Mouse (Mus musculus) neural tube, embryonic 11.5 days (tissue): ENCODE data around the gene Akap17b. TPM values are rescaled to one million over a fixed set of nuclear protein-coding genes. Genes with fewer than 3 reads are reported as not detected.

Experiments
- ATAC-seq: fragments of 200-750 bp; cut with Nextera tagmentation; 2 replicates; pipeline ENCODE4 v1.8.0; 2017; ENCODE audit warnings: moderate number of reproducible peaks, mild to moderate bottlenecking, moderate TSS enrichment, moderate library complexity; ENCODE audit not compliant: insufficient read depth, low FRiP score, low TSS enrichment
- DNase-seq: peaks from one replicate; pipeline ENCODE4 v3.0.0-alpha.2; 2015; ENCODE audit warnings: low spot score
- H3K27ac ChIP-seq: fragments of 300-500 bp; sonication (generic); 2 replicates; pipeline ENCODE4 v1.5.1; 2014; ENCODE audit warnings: low read depth, mild to moderate bottlenecking, low read length
- H3K27me3 ChIP-seq: fragments of 300-500 bp; sonication (generic); 2 replicates; pipeline ENCODE4 v1.6.1; 2014; ENCODE audit warnings: mild to moderate bottlenecking, low read length, mixed read lengths; ENCODE audit not compliant: control insufficient read depth, insufficient read depth
- H3K36me3 ChIP-seq: fragments of 300-500 bp; sonication (generic); 2 replicates; pipeline ENCODE4 v1.6.1; 2014; ENCODE audit warnings: mild to moderate bottlenecking, low read length, moderate library complexity, mixed read lengths; ENCODE audit not compliant: control insufficient read depth, insufficient read depth
- H3K4me1 ChIP-seq: fragments of 300-500 bp; sonication (generic); 2 replicates; pipeline ENCODE4 v1.6.1; 2014; ENCODE audit warnings: low read length, mixed read lengths; ENCODE audit not compliant: control insufficient read depth, insufficient read depth
- H3K4me2 ChIP-seq: fragments of 300-500 bp; sonication (generic); 2 replicates; pipeline ENCODE4 v1.6.1; 2014; ENCODE audit warnings: low read depth, mild to moderate bottlenecking, moderate library complexity
- H3K4me3 ChIP-seq: fragments of 300-500 bp; sonication (generic); 2 replicates; pipeline ENCODE4 v1.5.1; 2014; ENCODE audit warnings: low read depth, low read length
- H3K9ac ChIP-seq: fragments of 300-500 bp; sonication (generic); 2 replicates; pipeline ENCODE4 v1.6.1; 2014; ENCODE audit warnings: mild to moderate bottlenecking, low read length
- H3K9me3 ChIP-seq: fragments of 300-500 bp; sonication (generic); 2 replicates; pipeline ENCODE4 v1.6.1; 2016; ENCODE audit warnings: low read length; ENCODE audit not compliant: control insufficient read depth
- WGBS: fragments of 180-500 bp; shearing (Covaris S2); extraction: QIAGEN DNeasy Blood & Tissue Kit; methylation state at CpG from one replicate; pipeline ENCODE4 v1.1.7; 2014; 5-methylcytosine and 5-hydroxymethylcytosine counted together
- polyA plus RNA-seq: library from polyadenylated mRNA; unstranded; fragments of >200 nt; fragmentation: Nextera tagmentation; extraction: Ambion mirVana; gene quantifications from 2 replicates; pipeline ENCODE4 v1.2.1, GENCODE M21; 2014

The Akap17b gene
- polyA plus RNA-seq, 1 experiment from 2014 or later, result 4.3 TPM

- no peak overlapping the region for H3K27ac ChIP-seq
- 88% methylated on average over 3 of the region's 3 CpGs for WGBS
These were observed 49.9 kb downstream of the Akap17b start for GRCm38 (mm10) chrX:36595247-36595646.

GRCm38 (mm10) chrX:36591539-36591938 lies 53.7 kb downstream of the Akap17b start:
- H3K27ac ChIP-seq, result no peak overlapping the region
- DNase-seq (no peak), ATAC-seq (no peak)
- no peak overlapping the region for H3K4me3 ChIP-seq
- no peak overlapping the region for H3K4me2 ChIP-seq
- H3K9me3 ChIP-seq, result no peaks in the 10 kb centered on the region
- no peaks in the 10 kb centered on the region for H3K27me3 ChIP-seq
- WGBS, result 67% methylated on average over 4 of the region's 4 CpGs
- H3K36me3 ChIP-seq, result no peaks in the 10 kb centered on the region
- no peak overlapping the region for H3K9ac ChIP-seq
- H3K4me1 ChIP-seq, result no peaks in the 10 kb centered on the region

More at GRCm38 (mm10) chrX:36595247-36595646, 49.9 kb downstream of the Akap17b start:
- H3K4me1 ChIP-seq, result peaks cover 4% of the 10 kb centered on the region; the same call in 1 of the 2 replicates
- ATAC-seq (no peak), DNase-seq (no peak)
- no peak overlapping the region for H3K9ac ChIP-seq
- H3K4me3 ChIP-seq, result no peak overlapping the region
- H3K9me3 ChIP-seq, result no peaks in the 10 kb centered on the region
- H3K27me3 ChIP-seq, result no peaks in the 10 kb centered on the region
- no peaks in the 10 kb centered on the region for H3K36me3 ChIP-seq
- no peak overlapping the region for H3K4me2 ChIP-seq

- ATAC-seq (no peak), DNase-seq (no peak)
- Histone ChIP-seq H3K9me3 (no peaks in the 10 kb centered on the region), H3K4me3 (no peak overlapping the region), H3K4me2 (no peak overlapping the region), H3K4me1 (no peaks in the 10 kb centered on the region), H3K27me3 (no peaks in the 10 kb centered on the region), H3K36me3 (no peaks in the 10 kb centered on the region), H3K27ac (no peak overlapping the region), H3K9ac (no peak overlapping the region)
- 76% methylated on average over 1 of the region's 1 CpGs for WGBS
These were observed 54.1 kb downstream of the Akap17b start for GRCm38 (mm10) chrX:36591120-36591519.

GRCm38 (mm10) chrX:36590266-36590665 lies 54.9 kb downstream of the Akap17b start:
- H3K36me3 ChIP-seq, result no peaks in the 10 kb centered on the region
- no peak overlapping the region for H3K9ac ChIP-seq
- H3K4me1 ChIP-seq, result no peaks in the 10 kb centered on the region
- no peak overlapping the region for H3K4me2 ChIP-seq
- H3K27ac ChIP-seq, result no peak overlapping the region
- 88% methylated on average over 7 of the region's 7 CpGs for WGBS
- H3K27me3 ChIP-seq, result no peaks in the 10 kb centered on the region
- no peak for DNase-seq
- no peak overlapping the region for H3K4me3 ChIP-seq
- H3K9me3 ChIP-seq, result no peaks in the 10 kb centered on the region
- no peak for ATAC-seq

- no peak for ATAC-seq
- no peaks in the 10 kb centered on the region for H3K4me1 ChIP-seq
- H3K4me3 ChIP-seq, result no peak overlapping the region
- no peaks in the 10 kb centered on the region for H3K27me3 ChIP-seq
- 65% methylated on average over 8 of the region's 8 CpGs for WGBS
- H3K27ac ChIP-seq, result no peak overlapping the region
- H3K9ac ChIP-seq, result no peak overlapping the region
- H3K36me3 ChIP-seq, result no peaks in the 10 kb centered on the region
- peak; percentile 14 for DNase-seq
- H3K9me3 ChIP-seq, result no peaks in the 10 kb centered on the region
- no peak overlapping the region for H3K4me2 ChIP-seq
These were observed 57.6 kb downstream of the Akap17b start for GRCm38 (mm10) chrX:36587304-36588209.

- WGBS, result 80% methylated on average over 1 of the region's 1 CpGs
- H3K36me3 ChIP-seq, result no peaks in the 10 kb centered on the region
- H3K27ac ChIP-seq, result no peak overlapping the region
- no peak overlapping the region for H3K9ac ChIP-seq
- no peaks in the 10 kb centered on the region for H3K27me3 ChIP-seq
- no peak overlapping the region for H3K4me3 ChIP-seq
- no peak overlapping the region for H3K4me2 ChIP-seq
- DNase-seq (no peak), ATAC-seq (no peak)
- no peaks in the 10 kb centered on the region for H3K4me1 ChIP-seq
- no peaks in the 10 kb centered on the region for H3K9me3 ChIP-seq
These were observed 58.4 kb downstream of the Akap17b start for GRCm38 (mm10) chrX:36586629-36587303.

- H3K9me3 ChIP-seq, result no peaks in the 10 kb centered on the region
- H3K4me3 ChIP-seq, result no peak overlapping the region
- H3K36me3 ChIP-seq, result no peaks in the 10 kb centered on the region
- H3K9ac ChIP-seq, result no peak overlapping the region
- no peak overlapping the region for H3K4me2 ChIP-seq
- no peaks in the 10 kb centered on the region for H3K4me1 ChIP-seq
- DNase-seq (no peak), ATAC-seq (no peak)
- H3K27me3 ChIP-seq, result no peaks in the 10 kb centered on the region
- 33% methylated on average over 3 of the region's 3 CpGs for whole genome bisulfite sequencing
- H3K27ac ChIP-seq, result no peak overlapping the region
These were observed 83.1 kb downstream of the Akap17b start for GRCm38 (mm10) chrX:36562079-36562478.

GRCm38 (mm10) chrX:36561650-36562049 lies 83.5 kb downstream of the Akap17b start:
- Histone ChIP-seq H3K4me3 (no peak overlapping the region), H3K9ac (no peak overlapping the region), H3K9me3 (no peaks in the 10 kb centered on the region), H3K4me2 (no peak overlapping the region), H3K4me1 (no peaks in the 10 kb centered on the region), H3K36me3 (no peaks in the 10 kb centered on the region), H3K27me3 (no peaks in the 10 kb centered on the region), H3K27ac (no peak overlapping the region)
- 18% methylated on average over 7 of the region's 7 CpGs for WGBS
- peak; percentile 73 for DNase-seq
- ATAC-seq, result no peak
